Mouse (Mus musculus): ENCODE results near the gene Ppp4r1. TPM values are rescaled to one million over a fixed set of nuclear protein-coding genes. Genes with fewer than 3 reads are reported as not detected.

Ppp4r1 gene
- polyA plus RNA-seq, 1 experiment from 2014 or later = 29.9 TPM

DNA sequence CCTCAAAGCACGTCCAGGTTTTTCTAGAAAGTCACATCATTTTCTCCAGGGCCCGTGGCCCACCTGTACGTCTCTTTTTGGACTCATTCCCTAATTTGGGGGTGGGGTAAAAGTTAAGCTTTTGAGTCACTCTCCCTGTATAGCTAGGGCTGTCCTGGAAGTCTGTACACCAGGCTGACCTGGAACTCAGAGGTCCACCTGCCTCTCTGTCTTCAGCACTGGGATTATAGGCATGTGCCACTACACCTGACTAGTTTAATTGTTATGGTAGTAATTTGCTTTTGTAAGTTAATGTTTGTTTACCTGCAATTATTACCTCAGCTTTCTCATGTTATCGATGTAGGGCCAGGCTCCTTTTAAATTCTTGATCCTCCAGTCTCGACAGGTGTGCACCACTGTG, 40.0 kb downstream of the Ppp4r1 start:
- Histone ChIP-seq H3K27ac (no peak overlapping the region), H3K4me1 (no peaks in the 10 kb centered on the region), H3K4me2 (no peak overlapping the region), H3K36me3 (peaks cover 19% of the 10 kb centered on the region), H3K9ac (no peak overlapping the region), H3K9me3 (no peaks in the 10 kb centered on the region), H3K4me3 (replicated peaks) (no peak overlapping the region), H3K27me3 (replicated peaks) (no peaks in the 10 kb centered on the region)
- 84% methylated on average over 5 of the region's 5 CpGs for WGBS
- no peak for ATAC-seq (ENCODE audit: insufficient read depth, low FRiP score, low read depth)

DNA sequence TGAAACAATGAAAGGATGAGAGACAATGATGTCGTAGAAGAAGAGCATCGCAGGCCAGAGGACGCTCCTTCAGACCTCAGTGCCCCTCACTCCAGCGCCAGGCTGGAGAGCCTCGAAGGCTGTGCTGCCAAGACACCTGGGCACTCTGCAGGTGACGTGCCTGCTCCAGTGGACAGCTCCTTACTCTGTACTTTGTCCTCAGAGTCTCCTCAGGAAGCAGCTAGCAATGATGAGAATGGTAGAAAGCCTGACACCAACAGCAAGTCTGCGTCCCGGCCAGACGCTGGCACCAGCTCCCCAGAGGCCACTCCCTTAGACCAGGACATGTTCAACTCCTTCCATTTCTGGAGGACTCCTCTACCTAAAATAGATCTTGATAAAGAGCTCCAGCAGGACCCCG, 41.9 kb downstream of the Ppp4r1 start:
- no peak overlapping the region for H3K4me2 ChIP-seq
- H3K27ac ChIP-seq = no peak overlapping the region
- no peak for ATAC-seq (ENCODE audit: insufficient read depth, low FRiP score, low read depth)
- 92% methylated on average over 10 of the region's 10 CpGs for WGBS
- H3K9me3 ChIP-seq = no peaks in the 10 kb centered on the region
- peaks cover 29% of the 10 kb centered on the region for H3K36me3 ChIP-seq
- H3K9ac ChIP-seq = no peak overlapping the region
- H3K4me1 ChIP-seq = no peaks in the 10 kb centered on the region
- no peak overlapping the region for H3K4me3 ChIP-seq (replicated peaks)
- no peaks in the 10 kb centered on the region for H3K27me3 ChIP-seq (replicated peaks)

DNA sequence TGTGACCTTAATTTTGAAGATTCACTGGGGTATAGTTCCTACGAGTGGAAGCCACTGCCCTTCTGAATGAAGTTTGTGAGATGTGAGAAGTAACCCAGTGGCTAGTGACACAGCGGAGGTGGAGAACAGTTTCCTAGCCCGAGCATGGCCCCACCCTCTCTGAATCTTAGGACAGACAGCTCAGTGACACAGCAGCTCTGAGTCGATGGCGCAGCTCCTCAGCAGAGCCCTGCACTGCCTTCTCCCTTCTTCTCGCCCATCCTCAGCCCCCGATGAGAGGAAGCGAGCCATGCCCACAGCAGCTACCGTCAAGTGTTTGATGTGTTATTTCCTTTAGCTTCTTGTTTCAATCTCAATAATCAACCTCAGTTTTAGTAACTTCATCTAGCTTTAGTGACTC, 43.9 kb downstream of the Ppp4r1 start:
- WGBS = 84% methylated on average over 9 of the region's 9 CpGs
- H3K27ac ChIP-seq = no peak overlapping the region
- H3K4me3 ChIP-seq (replicated peaks) = no peak overlapping the region
- no peaks in the 10 kb centered on the region for H3K27me3 ChIP-seq (replicated peaks)
- no peaks in the 10 kb centered on the region for H3K9me3 ChIP-seq
- H3K4me1 ChIP-seq = no peaks in the 10 kb centered on the region
- H3K4me2 ChIP-seq = no peak overlapping the region
- H3K36me3 ChIP-seq = peaks cover 47% of the 10 kb centered on the region
- H3K9ac ChIP-seq = no peak overlapping the region
- ATAC-seq (ENCODE audit: insufficient read depth, low FRiP score, low read depth) = no peak

DNA sequence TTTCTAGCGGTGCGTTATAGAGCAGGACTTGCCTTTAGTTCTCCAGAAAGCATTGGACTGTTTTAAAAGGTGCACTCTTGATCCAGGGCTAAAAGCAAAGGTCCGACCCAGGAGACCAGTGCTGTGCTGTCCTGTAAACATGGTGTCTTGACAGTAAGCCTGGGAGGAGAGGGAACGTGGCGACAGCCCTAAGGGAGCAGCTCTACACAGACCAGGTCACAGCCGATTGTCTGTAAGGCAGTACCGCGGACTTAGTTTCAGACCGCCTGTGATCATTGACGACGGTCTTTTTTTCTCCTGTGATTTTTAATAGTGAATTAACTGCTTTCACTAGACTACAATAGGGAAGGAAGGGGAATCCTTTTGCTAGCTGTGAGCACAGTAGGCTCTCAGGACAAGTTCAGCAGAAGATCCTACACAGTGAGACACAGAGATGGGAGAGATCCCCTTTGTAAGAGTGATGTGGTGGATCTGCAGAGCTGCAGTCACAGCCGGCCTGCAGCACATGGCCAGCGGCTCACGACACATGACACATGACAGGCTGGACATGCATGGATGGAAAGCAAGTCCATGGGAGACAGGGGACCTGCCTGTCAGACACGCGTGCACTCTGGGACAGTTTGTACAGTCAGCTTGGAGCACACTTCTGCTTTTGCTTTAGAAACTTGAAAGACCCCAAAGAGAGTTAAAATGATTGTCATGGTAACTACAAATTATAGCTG, 44.9 kb downstream of the Ppp4r1 start:
- Histone ChIP-seq H3K9ac (no peak overlapping the region), H3K36me3 (peaks cover 44% of the 10 kb centered on the region), H3K27ac (no peak overlapping the region), H3K27me3 (replicated peaks) (no peaks in the 10 kb centered on the region), H3K4me2 (no peak overlapping the region), H3K9me3 (no peaks in the 10 kb centered on the region), H3K4me3 (replicated peaks) (no peak overlapping the region), H3K4me1 (no peaks in the 10 kb centered on the region)
- 88% methylated on average over 16 of the region's 16 CpGs for WGBS
- ATAC-seq (ENCODE audit: insufficient read depth, low FRiP score, low read depth) = no peak

DNA sequence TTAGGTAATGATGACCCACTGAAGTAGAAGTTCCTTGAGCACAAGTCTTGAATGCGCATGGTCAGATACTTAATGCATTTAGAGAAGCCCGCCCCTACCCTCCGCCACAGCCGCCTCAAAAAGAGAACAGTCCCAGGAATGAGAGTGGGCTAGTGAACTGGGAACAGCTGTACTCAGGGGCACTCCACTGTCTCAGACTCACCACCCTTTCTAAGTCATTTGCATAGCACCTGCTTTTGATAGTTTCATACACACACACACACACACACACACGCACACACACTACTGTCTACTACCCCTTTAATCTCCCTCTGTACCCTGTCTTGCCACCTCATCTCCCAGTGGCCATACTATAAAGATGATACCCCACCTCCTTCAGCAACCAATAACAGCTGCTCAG, 45.5 kb downstream of the Ppp4r1 start:
- Histone ChIP-seq H3K4me3 (replicated peaks) (no peak overlapping the region), H3K9ac (no peak overlapping the region), H3K27ac (no peak overlapping the region), H3K9me3 (no peaks in the 10 kb centered on the region), H3K4me1 (no peaks in the 10 kb centered on the region), H3K27me3 (replicated peaks) (no peaks in the 10 kb centered on the region), H3K4me2 (no peak overlapping the region), H3K36me3 (peaks cover 44% of the 10 kb centered on the region)
- no peak for ATAC-seq (ENCODE audit: insufficient read depth, low FRiP score, low read depth)
- WGBS = 92% methylated on average over 5 of the region's 5 CpGs

DNA sequence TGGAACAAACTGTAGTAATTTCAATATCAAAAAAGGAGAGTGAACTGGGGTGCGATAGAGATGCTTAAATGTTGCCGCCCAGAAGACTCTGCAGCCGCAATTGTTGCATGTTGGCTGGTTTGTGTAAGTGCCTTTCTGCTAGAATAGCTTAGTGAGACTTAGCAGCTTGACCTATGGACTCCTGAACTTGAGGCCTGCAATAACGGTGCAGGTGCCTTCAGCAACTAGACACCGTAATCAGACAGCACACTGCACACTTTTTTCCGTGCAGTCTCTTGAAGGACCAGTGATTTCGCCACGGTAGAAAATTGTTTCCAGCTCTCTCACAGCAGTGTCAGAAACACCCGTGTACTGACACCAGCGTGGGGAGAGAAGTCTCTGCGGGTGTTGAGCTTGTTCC, 46.6 kb downstream of the Ppp4r1 start:
- H3K36me3 ChIP-seq = peaks cover 50% of the 10 kb centered on the region
- ATAC-seq (ENCODE audit: insufficient read depth, low FRiP score, low read depth) = no peak
- H3K9ac ChIP-seq = no peak overlapping the region
- H3K9me3 ChIP-seq = no peaks in the 10 kb centered on the region
- H3K27ac ChIP-seq = no peak overlapping the region
- no peaks in the 10 kb centered on the region for H3K4me1 ChIP-seq
- no peak overlapping the region for H3K4me3 ChIP-seq (replicated peaks)
- H3K4me2 ChIP-seq = no peak overlapping the region
- H3K27me3 ChIP-seq (replicated peaks) = no peaks in the 10 kb centered on the region
- 91% methylated on average over 11 of the region's 11 CpGs for WGBS

DNA sequence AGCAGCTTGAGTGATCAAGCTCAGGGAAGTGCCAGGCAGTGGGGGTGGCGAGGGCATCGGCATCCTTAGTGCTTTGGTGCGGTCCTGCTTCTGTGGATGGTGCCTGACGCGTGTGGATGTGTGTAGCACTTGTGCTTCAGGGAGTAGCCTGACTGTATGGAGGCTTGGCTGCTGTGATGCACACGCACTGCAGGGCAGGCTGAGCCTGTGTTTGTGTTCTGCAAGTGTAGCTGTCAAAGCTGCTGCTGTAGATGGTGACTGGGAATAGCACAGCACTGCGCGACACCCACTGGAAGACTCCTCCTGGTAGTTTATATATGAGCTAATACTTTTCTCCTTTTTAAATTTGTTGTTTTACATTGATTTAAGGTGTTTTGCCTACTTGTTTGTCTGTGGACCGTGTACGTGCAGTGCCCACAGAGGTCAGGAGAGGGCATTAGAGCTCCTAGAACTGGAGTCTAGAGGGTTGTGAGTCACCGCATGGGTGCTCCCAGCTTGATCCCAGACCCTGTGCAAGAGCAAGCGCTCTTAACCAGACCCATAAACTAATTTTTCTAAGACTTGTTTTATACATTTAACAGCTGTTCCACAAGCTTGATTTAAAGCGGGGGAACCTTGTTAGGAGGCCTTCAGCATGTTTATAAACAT, 48.0 kb downstream of the Ppp4r1 start:
- Histone ChIP-seq H3K27me3 (replicated peaks) (no peaks in the 10 kb centered on the region), H3K4me3 (replicated peaks) (no peak overlapping the region), H3K4me1 (no peaks in the 10 kb centered on the region), H3K9me3 (no peaks in the 10 kb centered on the region), H3K4me2 (no peak overlapping the region), H3K36me3 (peaks cover 46% of the 10 kb centered on the region), H3K9ac (no peak overlapping the region), H3K27ac (no peak overlapping the region)
- WGBS = 77% methylated on average over 13 of the region's 13 CpGs
- no peak for ATAC-seq (ENCODE audit: insufficient read depth, low FRiP score, low read depth)

DNA sequence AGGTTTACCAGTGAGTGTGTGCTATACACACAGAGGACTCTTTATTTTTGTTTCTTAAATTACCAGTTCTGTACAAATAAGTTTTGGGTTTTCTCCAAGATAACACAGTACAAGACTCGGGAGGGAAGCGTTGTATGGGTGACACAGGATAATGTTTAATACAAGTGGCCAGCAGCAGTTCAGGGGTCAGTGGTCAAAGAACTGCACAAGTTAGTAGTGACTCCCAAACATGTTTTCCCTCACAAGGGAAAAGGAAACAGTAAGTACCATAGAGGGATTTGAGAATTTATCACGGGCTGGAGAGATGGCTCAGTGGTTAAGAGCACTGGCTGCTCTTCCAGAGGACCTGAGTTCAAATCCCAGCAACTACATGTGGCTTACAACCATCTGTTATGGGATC, 51.5 kb downstream of the Ppp4r1 start:
- no peak for ATAC-seq (ENCODE audit: insufficient read depth, low FRiP score, low read depth)
- Histone ChIP-seq H3K27ac (no peak overlapping the region), H3K36me3 (peaks cover 56% of the 10 kb centered on the region), H3K27me3 (replicated peaks) (no peaks in the 10 kb centered on the region), H3K4me2 (no peak overlapping the region), H3K9ac (no peak overlapping the region), H3K4me1 (no peaks in the 10 kb centered on the region), H3K4me3 (replicated peaks) (no peak overlapping the region), H3K9me3 (no peaks in the 10 kb centered on the region)
- WGBS = 75% methylated on average over 3 of the region's 3 CpGs

DNA sequence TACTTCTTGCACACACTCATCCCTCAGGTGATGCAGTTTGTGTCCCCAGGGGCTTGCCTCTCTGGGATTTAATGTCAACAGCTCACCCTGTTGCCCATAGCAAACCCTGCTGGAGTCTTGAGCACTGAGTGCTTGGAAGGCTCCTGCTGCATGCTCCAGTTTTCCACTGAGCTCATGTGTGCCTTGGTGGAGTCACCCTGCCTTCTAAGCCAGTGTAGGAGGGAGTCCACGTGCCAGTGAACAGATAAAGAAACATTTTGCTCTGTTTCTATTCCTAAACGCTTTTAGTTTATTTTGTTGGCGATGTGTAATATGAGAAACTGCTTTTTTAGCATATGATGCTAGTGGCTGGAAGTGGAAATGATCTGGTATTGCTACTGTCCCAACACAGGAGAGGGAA, 54.4 kb downstream of the Ppp4r1 start:
- Histone ChIP-seq H3K4me2 (no peak overlapping the region), H3K4me3 (replicated peaks) (no peak overlapping the region), H3K9me3 (no peaks in the 10 kb centered on the region), H3K36me3 (peaks cover 52% of the 10 kb centered on the region), H3K27ac (no peak overlapping the region), H3K27me3 (replicated peaks) (no peaks in the 10 kb centered on the region), H3K4me1 (no peaks in the 10 kb centered on the region), H3K9ac (no peak overlapping the region)
- no peak for ATAC-seq (ENCODE audit: insufficient read depth, low FRiP score, low read depth)
- WGBS = 86% methylated on average over 3 of the region's 3 CpGs

DNA sequence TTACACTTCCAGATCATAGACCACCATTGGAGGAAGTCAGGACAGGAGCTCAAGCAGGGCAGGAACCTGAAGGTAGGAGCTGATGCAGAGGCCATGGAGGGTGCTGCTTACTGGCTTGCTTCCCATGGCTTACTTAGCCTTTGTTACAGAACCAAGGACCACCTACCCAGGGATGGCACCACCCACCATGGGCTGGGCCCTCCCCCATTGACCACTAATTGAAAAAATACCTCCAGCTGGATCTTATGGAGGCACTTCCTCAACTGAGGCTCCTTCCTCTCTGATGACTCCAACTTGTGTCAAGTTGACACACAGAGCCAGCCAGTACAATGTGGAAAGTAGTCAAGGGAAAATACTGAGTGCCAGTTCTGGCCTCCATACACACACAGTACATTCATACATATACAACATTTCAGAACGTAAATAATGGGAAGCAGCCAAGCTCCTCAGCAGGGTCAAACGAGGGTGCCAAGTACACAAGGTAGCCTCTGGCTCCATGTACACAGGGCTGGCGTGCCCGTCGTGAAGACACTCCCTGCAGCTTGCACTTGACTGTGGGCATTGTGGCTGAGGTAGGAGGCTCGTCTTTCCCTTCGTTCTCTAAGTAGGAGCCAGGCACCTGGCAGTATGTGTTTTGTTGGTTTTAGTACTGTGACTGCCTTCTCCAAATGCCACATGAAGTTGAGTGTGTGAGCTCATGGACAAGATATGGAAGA, 57.3 kb downstream of the Ppp4r1 start:
- no peak for ATAC-seq (ENCODE audit: insufficient read depth, low FRiP score, low read depth)
- 73% methylated on average over 7 of the region's 7 CpGs for WGBS
- H3K9ac ChIP-seq = no peak overlapping the region
- H3K4me2 ChIP-seq = no peak overlapping the region
- no peaks in the 10 kb centered on the region for H3K4me1 ChIP-seq
- no peak overlapping the region for H3K4me3 ChIP-seq (replicated peaks)
- H3K27me3 ChIP-seq (replicated peaks) = no peaks in the 10 kb centered on the region
- no peaks in the 10 kb centered on the region for H3K9me3 ChIP-seq
- H3K36me3 ChIP-seq = peaks cover 59% of the 10 kb centered on the region
- no peak overlapping the region for H3K27ac ChIP-seq

DNA sequence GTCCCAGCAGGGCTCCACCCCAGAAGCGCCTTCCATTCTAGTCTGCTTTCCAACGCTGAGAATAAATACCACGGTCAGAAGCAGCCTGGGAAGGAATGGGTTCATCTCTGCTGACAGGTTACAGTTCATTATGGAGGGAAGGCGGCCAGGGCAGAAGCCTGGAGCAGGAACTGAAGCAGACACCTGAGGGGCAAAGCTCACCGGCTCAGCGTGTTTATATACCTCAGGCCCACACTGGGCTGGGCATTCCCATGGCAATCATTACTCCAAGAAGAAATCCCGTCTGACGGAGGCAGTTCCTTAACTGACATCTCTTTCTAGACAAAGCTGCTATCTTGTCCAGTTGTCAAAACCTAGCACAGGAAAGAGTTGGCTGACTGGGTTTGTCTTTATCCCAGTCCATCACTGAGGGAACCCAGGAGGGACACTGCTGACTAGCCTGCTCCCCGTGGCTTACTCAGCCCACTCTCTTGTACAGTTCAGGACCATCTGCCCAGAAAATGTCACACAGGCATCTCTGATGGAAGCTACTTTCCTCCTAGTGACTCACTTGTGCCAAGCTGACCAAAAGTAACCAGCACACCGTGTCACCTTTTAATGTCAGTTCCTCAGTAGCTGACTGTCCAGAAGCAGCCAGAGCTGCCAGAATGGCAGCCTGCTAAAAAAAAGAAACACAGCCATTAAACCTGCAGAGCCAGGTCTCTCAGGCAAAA, 60.5 kb downstream of the Ppp4r1 start:
- Histone ChIP-seq H3K27ac (no peak overlapping the region), H3K4me1 (no peaks in the 10 kb centered on the region), H3K4me3 (replicated peaks) (no peak overlapping the region), H3K9ac (no peak overlapping the region), H3K4me2 (no peak overlapping the region), H3K36me3 (peaks cover 50% of the 10 kb centered on the region), H3K27me3 (replicated peaks) (no peaks in the 10 kb centered on the region), H3K9me3 (no peaks in the 10 kb centered on the region)
- WGBS = 86% methylated on average over 10 of the region's 10 CpGs
- no peak for ATAC-seq (ENCODE audit: insufficient read depth, low FRiP score, low read depth)

DNA sequence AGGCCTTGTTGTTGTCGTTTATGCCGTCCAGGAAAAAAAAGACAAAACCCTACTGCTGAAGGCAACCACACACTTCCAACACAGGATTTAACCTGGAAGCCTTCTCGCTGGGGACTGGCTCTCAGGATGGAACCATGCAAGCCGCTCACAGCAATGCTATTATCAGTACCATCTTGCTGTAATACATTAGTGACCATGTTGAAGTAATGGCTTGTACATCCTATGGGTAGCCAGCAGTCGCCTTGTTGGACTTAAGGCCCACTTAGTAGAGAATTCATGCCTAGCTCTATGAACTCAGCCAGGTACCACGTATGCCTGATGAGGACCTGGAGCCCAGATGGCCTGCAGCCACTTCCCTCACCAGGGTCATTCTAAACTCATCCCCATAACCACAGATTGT, 63.0 kb downstream of the Ppp4r1 start:
- Histone ChIP-seq H3K27me3 (replicated peaks) (no peaks in the 10 kb centered on the region), H3K9ac (no peak overlapping the region), H3K9me3 (no peaks in the 10 kb centered on the region), H3K36me3 (peaks cover 35% of the 10 kb centered on the region), H3K4me2 (no peak overlapping the region), H3K4me3 (replicated peaks) (no peak overlapping the region), H3K4me1 (no peaks in the 10 kb centered on the region), H3K27ac (no peak overlapping the region)
- 91% methylated on average over 6 of the region's 6 CpGs for WGBS
- no peak for ATAC-seq (ENCODE audit: insufficient read depth, low FRiP score, low read depth)

All from stomach, embryonic 15.5 days (tissue).